Mouse (Mus musculus): ENCODE data around the gene Trappc13. TPM values are rescaled to one million over a fixed set of nuclear protein-coding genes. Genes with fewer than 3 reads are reported as not detected.

Gene Trappc13
- polyA plus RNA-seq, 1 experiment from 2014 or later, result 66.2 TPM

DNA sequence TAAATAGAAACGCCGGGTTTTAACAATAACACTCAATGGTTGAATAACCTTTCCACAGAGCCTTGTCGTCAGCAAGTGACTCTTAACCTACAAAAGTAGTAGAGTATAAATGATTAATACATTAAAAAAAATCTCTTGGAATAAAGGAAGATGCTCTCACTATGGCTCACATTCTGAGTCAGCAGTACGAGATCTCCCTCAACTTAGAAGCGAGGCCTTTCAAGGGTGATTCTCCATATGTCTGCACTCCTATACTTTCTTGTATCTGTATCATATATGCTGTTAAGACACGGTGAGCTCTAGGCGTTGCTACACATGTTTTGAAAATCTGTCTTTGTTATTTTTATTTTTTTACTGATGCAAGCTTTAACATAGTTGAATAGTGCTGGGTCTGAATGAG is 67.7 kb downstream of the Trappc13 start:
- H3K4me2 ChIP-seq, result peak overlapping the region; percentile 98
- no peaks in the 10 kb centered on the region for H3K36me3 ChIP-seq
- no peaks in the 10 kb centered on the region for H3K27me3 ChIP-seq
- 0 out of 2 replicates have a peak overlapping the region, but pooled peaks have one; percentile 71 for H3K27ac ChIP-seq
- peak overlapping the region; percentile 93 for H3K4me3 ChIP-seq (replicated peaks)
- no peak for ATAC-seq (replicated peaks; ENCODE audit: low FRiP score)
- H3K9me3 ChIP-seq (replicated peaks), result no peaks in the 10 kb centered on the region
- peaks cover 21% of the 10 kb centered on the region for H3K4me1 ChIP-seq
- WGBS, result 48% methylated on average over 7 of the region's 7 CpGs
- peak overlapping the region; percentile 71 for H3K9ac ChIP-seq

DNA sequence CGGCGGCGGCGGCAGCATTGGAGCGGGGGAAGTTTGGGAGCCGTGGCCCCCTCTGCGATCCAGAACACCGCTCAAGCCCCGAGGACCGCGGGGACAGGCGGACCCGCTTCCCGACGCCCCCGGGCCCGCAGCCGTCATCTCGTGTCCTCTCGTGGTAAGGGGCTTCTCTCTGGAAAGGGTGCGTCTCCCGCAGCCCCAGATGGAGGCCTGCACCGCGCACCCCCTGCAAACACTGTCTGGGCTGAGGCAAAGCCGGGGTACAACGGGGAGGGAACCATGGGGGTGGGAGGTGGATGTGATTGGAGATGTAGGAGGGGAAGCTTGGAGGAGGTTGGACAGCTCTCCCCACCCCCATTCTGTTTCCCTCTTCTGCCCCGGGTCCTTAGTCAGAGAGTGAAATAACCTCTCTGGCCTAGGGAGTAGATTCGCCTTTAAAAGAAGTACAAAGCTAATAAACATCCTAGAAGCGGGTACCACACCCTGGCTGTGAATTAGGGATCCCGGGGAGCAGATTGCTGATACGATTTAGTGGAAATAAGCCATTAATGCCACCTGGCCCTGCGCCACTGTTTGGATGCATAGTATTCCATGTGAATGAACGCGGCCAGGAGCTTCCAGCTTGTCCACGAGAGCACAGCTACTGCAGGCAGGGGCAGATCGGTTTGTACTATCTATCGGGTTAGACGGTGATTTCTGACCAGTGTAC is 68.3 kb downstream of the Trappc13 start:
- WGBS, result 1% methylated on average over 36 of the region's 38 CpGs
- ATAC-seq (replicated peaks; ENCODE audit: low FRiP score), result peak; percentile 79
- Histone ChIP-seq H3K4me3 (replicated peaks) (peak overlapping the region; percentile 93), H3K36me3 (no peaks in the 10 kb centered on the region), H3K27ac (peak overlapping the region; percentile 71), H3K4me1 (peaks cover 21% of the 10 kb centered on the region), H3K4me2 (peak overlapping the region; percentile 98), H3K9ac (peak overlapping the region; percentile 71), H3K27me3 (no peaks in the 10 kb centered on the region), H3K9me3 (replicated peaks) (no peaks in the 10 kb centered on the region)

DNA sequence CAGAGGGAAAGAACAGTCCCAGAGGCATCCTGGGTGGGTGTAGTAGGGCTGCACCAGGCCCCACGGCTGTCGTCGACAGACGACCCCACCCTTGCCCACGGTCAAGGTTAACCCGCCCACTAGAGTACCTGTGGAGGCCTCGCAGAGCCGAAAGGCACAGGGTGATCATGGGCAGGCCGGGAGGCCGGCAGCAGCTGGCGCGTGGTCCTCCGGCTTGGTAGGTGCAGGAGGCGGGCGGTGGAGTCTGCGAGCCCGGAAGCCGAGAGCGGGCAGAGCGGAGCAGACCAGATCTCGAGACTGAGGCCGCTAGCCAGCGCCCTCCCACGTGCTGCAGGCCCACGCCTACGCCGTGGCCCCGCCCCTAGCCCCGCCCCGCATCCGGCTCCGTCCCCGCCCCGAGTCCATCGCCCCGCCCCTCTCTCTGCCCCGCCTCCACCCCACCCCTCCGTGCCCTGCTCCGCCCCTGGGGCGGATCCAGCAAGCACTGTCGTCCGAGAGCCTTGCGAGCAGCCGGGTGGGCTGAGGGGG is 68.9 kb downstream of the Trappc13 start, which contains the start of the genes Nln and Sgtb:
TSS of gene Nln (minus strand) at position 327 of the 528 bp plus-strand sequence.
TSS of gene Sgtb (plus strand) at position 454 of the 528 bp plus-strand sequence.
- peak within 1 kb of the TSS; percentile 98 for H3K4me2 ChIP-seq
- peak within 1 kb of the TSS; percentile 71 for H3K9ac ChIP-seq
- under 1% methylated on average over 31 of the region's 44 CpGs for WGBS
- H3K4me3 ChIP-seq (replicated peaks), result peak within 1 kb of the TSS; percentile 93
- H3K9me3 ChIP-seq (replicated peaks), result 0 out of 2 replicates have a peak, but pooled peaks cover under 1% of the 10 kb centered on the region
- H3K4me1 ChIP-seq, result peaks cover 21% of the 10 kb centered on the region
- peak; percentile 98 for ATAC-seq (replicated peaks; ENCODE audit: low FRiP score)
- no peaks in the 10 kb centered on the region; the same call in 1 of the 2 replicates for H3K36me3 ChIP-seq
- peak within 1 kb of the TSS; percentile 76 for H3K27ac ChIP-seq
- no peaks in the 10 kb centered on the region for H3K27me3 ChIP-seq

DNA sequence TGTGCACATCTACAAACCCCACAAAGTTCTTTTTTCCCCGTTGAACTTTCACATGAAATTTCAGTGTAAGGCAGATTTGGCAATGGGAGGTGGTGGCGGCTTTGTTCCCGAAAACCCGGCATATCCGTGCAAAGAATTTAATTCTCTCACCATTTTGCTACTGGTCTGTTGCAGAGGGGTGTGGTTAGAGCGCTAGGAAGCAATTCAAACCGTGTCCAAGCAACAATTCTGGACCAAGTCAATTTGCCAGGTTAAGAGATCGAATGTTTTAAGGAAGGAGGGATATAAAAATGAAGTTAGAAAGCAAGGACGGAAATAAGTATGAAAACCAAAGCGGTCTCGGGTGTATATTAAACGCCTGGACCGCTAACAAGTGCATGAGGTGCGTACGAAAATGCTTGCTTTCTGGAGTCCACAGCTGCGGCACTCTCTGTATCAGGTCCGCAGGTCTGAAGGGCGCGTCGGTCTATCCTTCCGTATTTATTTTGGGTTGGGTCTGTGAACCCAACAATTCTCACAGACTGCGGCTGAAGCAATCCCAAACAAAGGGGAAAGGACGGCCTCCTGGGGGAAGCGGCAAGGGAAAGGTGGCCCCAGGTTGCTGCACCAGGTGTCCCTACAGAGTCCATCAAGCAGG is 69.5 kb downstream of the Trappc13 start:
- Histone ChIP-seq H3K27me3 (no peaks in the 10 kb centered on the region), H3K9me3 (replicated peaks) (peaks cover 6% of the 10 kb centered on the region; the same call in 1 of the 2 replicates), H3K9ac (peak overlapping the region; percentile 66), H3K27ac (peak overlapping the region; percentile 76), H3K4me3 (replicated peaks) (peak overlapping the region; percentile 93), H3K36me3 (peaks cover 3% of the 10 kb centered on the region), H3K4me1 (peaks cover 21% of the 10 kb centered on the region), H3K4me2 (peak overlapping the region; percentile 98)
- peak; percentile 23; the same call in 1 of the 2 replicates for ATAC-seq (replicated peaks; ENCODE audit: low FRiP score)
- WGBS, result 2% methylated on average over 24 of the region's 24 CpGs

DNA sequence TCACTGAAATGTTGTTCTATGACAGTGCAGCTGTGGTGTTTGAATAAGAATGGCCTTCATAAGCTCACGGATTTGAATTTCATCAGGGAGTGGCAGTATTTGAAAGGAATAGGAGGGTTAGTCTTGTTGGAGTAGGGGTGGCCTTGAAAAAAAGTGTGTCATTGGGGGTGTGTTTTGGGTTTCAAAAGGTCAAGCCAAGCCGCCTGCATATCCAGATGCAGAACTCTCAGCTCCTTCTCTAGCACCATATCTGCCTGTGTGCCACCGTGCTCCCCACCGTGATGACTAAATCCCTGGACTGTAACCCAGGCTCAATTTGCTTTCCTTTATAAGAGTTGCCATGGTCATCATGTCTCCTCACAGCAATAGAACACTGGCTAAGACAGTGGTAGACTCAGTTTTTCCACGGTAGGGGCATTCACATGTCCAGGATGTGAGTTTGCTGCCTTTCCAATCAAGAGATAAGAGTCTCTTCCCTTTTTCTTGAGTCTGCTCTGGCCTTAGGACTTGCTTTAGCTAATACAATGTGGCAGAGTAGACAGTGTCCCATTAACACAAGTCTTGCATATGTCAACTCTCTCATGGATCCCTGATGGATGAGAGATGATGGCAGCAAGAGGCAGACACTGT is 76.5 kb downstream of the Trappc13 start:
- no peak overlapping the region for H3K9ac ChIP-seq
- H3K9me3 ChIP-seq (replicated peaks), result peaks cover 6% of the 10 kb centered on the region; the same call in 1 of the 2 replicates
- H3K4me3 ChIP-seq (replicated peaks), result no peak overlapping the region
- no peaks in the 10 kb centered on the region for H3K4me1 ChIP-seq
- H3K36me3 ChIP-seq, result peaks cover 5% of the 10 kb centered on the region
- H3K27me3 ChIP-seq, result no peaks in the 10 kb centered on the region
- H3K27ac ChIP-seq, result no peak overlapping the region
- H3K4me2 ChIP-seq, result no peak overlapping the region
- 89% methylated on average over 5 of the region's 5 CpGs for WGBS
- no peak for ATAC-seq (replicated peaks; ENCODE audit: low FRiP score)

DNA sequence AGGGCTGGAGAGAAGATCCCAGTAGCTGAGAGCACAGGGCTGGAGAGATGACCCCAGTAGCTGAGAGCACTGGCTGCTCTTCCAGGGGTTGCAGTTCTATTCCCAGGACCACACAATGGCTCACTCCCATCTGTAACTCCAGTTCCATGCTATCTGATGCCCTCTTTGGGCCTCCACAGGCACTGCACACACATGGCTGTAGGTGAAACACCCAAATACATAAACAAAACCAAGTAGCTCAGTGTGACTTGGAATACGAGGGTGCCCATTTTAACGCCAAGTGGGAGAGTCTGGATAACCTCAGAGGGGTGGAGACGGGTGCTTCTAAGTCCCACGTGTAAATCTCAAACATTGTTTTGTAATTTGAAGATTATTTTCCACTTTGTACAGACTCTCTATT is 77.9 kb downstream of the Trappc13 start:
- no peak for ATAC-seq (replicated peaks; ENCODE audit: low FRiP score)
- WGBS, result 92% methylated on average over 4 of the region's 4 CpGs

DNA sequence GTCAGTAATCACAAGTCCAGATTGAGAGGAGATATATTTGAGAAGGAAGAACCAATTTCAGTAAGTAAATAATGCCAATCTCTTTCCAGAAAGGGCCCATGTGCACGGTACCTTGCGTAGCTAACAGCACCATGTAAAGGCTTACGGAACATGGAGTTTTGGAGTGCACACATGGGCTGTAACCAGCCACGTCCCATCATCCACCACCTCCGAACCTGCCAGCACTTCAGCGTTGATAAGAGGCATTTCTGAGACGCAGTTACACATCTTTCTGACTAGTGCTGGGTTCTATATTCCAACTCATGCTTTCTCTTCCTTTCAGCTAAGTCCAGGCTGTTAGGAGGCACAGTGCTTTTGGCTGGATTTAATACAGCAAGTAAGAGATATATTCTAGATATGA is 81.1 kb downstream of the Trappc13 start:
- H3K4me3 ChIP-seq (replicated peaks), result no peak overlapping the region
- H3K4me1 ChIP-seq, result no peaks in the 10 kb centered on the region
- no peak overlapping the region for H3K27ac ChIP-seq
- no peaks in the 10 kb centered on the region for H3K27me3 ChIP-seq
- H3K4me2 ChIP-seq, result no peak overlapping the region
- no peaks in the 10 kb centered on the region for H3K9me3 ChIP-seq (replicated peaks)
- H3K9ac ChIP-seq, result no peak overlapping the region
- WGBS, result 97% methylated on average over 7 of the region's 7 CpGs
- H3K36me3 ChIP-seq, result no peaks in the 10 kb centered on the region
- ATAC-seq (replicated peaks; ENCODE audit: low FRiP score), result no peak

More for the DNA sequence above, 77.9 kb downstream of the Trappc13 start:
- Histone ChIP-seq H3K4me1 (no peaks in the 10 kb centered on the region), H3K9ac (no peak overlapping the region), H3K4me2 (no peak overlapping the region), H3K27me3 (no peaks in the 10 kb centered on the region), H3K4me3 (replicated peaks) (no peak overlapping the region), H3K27ac (no peak overlapping the region), H3K9me3 (replicated peaks) (peaks cover 6% of the 10 kb centered on the region; the same call in 1 of the 2 replicates), H3K36me3 (peaks cover 5% of the 10 kb centered on the region)

DNA sequence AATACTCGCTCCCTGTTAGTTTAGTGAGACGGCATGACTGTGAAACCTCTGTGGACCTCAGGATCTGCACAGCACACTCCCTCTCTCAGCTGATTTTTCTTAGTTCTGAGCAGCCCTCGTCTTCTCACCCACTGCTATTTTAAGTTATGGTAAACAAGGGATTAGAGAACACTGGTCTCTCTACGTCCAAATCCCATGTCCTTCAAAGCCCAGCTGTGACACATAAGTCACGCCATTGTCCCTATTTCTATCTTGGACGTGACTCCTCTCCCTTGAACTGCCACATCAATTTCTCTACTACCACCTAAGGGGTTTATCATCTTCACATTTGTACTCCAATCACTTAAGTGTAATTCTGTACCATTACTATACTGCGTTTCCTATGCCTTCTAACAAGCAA is 82.3 kb downstream of the Trappc13 start:
- ATAC-seq (replicated peaks; ENCODE audit: low FRiP score), result no peak
- H3K9ac ChIP-seq, result no peak overlapping the region
- H3K27me3 ChIP-seq, result no peaks in the 10 kb centered on the region
- H3K9me3 ChIP-seq (replicated peaks), result no peaks in the 10 kb centered on the region
- H3K27ac ChIP-seq, result no peak overlapping the region
- no peaks in the 10 kb centered on the region for H3K36me3 ChIP-seq
- H3K4me2 ChIP-seq, result no peak overlapping the region
- no peaks in the 10 kb centered on the region for H3K4me1 ChIP-seq
- WGBS, result 77% methylated on average over 7 of the region's 7 CpGs
- no peak overlapping the region for H3K4me3 ChIP-seq (replicated peaks)

DNA sequence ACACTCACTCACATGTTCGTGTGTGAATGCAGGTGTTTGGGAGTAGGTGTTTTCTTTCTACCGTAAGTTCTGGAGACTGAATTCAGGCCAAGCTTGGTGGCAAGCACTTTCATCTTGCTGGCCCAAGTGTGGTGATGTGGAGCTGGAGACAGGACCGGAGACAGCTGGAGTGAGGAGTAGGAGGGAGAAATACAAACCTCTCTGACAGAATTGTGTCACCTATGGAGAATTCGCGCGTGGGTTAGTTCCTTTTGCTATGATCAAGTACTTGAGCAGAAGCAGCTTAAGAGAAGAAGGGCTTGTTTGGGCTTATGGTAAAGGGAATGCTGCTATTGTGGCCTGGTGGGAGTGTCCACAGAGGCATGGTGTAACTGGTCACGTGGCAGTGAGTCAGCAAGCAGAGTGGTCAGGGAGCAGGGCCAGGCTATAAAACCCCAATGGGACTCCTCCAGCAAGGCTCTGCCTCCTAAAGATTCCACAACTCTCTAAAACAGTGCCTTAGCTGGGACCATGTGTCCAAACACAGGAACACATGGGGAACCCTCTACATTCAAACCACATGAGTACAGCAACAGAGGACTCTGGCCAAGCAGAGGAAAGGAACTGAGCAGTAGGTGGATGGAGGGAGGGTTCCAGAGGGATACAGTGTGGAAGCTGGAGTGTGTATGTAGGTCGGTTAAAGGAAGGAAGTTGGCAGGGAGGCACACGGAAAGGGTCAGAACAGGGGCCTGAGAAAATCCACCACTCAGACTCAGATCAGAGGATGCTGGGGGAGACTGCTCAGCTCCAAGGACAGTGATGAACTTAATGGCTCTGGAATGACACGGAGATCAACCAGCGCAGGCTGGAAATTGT is 83.5 kb downstream of the Trappc13 start:
- Histone ChIP-seq H3K4me1 (no peaks in the 10 kb centered on the region), H3K27me3 (no peaks in the 10 kb centered on the region), H3K4me3 (replicated peaks) (no peak overlapping the region), H3K4me2 (no peak overlapping the region), H3K9me3 (replicated peaks) (no peaks in the 10 kb centered on the region), H3K36me3 (no peaks in the 10 kb centered on the region), H3K9ac (no peak overlapping the region), H3K27ac (no peak overlapping the region)
- no peak for ATAC-seq (replicated peaks; ENCODE audit: low FRiP score)
- WGBS, result 77% methylated on average over 11 of the region's 11 CpGs

All from kidney, embryonic 15.5 days (tissue).